Mouse (Mus musculus) limb, embryonic 12.5 days (tissue): ENCODE data around the gene Cp. TPM values are rescaled to one million over a fixed set of nuclear protein-coding genes. Genes with fewer than 3 reads are reported as not detected.
"Not testable (repeated sequence)": the region's sequence is repeated elsewhere in the genome, so short reads cannot be mapped to it uniquely, and the experiment has no call there.

Source experiments
- ATAC-seq: fragments of 200-750 bp; cut with Nextera tagmentation; 2 replicates; pipeline ENCODE4 v1.8.0; 2017; ENCODE audit warnings: low read depth, moderate TSS enrichment; ENCODE audit not compliant: insufficient number of reproducible peaks, insufficient read depth, low FRiP score, low TSS enrichment
- H3K27ac ChIP-seq: fragments of 300-500 bp; sonication (generic); 2 replicates; pipeline ENCODE4 v1.5.1; 2016; ENCODE audit warnings: mild to moderate bottlenecking, moderate library complexity
- H3K27me3 ChIP-seq: fragments of 300-500 bp; sonication (generic); 2 replicates; pipeline ENCODE4 v1.6.1; 2016; ENCODE audit warnings: mild to moderate bottlenecking, moderate library complexity
- H3K36me3 ChIP-seq: fragments of 300-500 bp; sonication (generic); 2 replicates; pipeline ENCODE4 v1.6.1; 2016; ENCODE audit warnings: mild to moderate bottlenecking, moderate library complexity
- H3K4me1 ChIP-seq: fragments of 300-500 bp; sonication (generic); replicated peaks from 2 replicates; pipeline ENCODE4 v1.6.1; 2016
- H3K4me2 ChIP-seq: fragments of 300-500 bp; sonication (generic); 2 replicates; pipeline ENCODE4 v1.6.1; 2016; ENCODE audit warnings: mild to moderate bottlenecking, moderate library complexity
- H3K4me3 ChIP-seq: fragments of 300-500 bp; sonication (generic); replicated peaks from 2 replicates; pipeline ENCODE4 v1.5.1; 2016; ENCODE audit warnings: mild to moderate bottlenecking
- H3K9ac ChIP-seq: fragments of 300-500 bp; sonication (generic); replicated peaks from 2 replicates; pipeline ENCODE4 v1.6.1; 2016; ENCODE audit warnings: mild to moderate bottlenecking, moderate library complexity
- H3K9me3 ChIP-seq: fragments of 300-500 bp; sonication (generic); 2 replicates; pipeline ENCODE4 v1.6.1; 2016; ENCODE audit warnings: mild to moderate bottlenecking, moderate library complexity
- WGBS: fragments of 180-500 bp; shearing (Covaris S2); methylation state at CpG from one replicate; pipeline ENCODE4 v1.1.7; 2016; 5-methylcytosine and 5-hydroxymethylcytosine counted together
- polyA plus RNA-seq: library from polyadenylated mRNA; unstranded; fragments of >200 nt; fragmentation: Nextera tagmentation; extraction: Ambion mirVana; gene quantifications from 2 replicates; pipeline ENCODE4 v1.2.1, GENCODE M21; 2016

Gene Cp
- polyA plus RNA-seq, 1 experiment from 2014 or later = 0.05 TPM

DNA sequence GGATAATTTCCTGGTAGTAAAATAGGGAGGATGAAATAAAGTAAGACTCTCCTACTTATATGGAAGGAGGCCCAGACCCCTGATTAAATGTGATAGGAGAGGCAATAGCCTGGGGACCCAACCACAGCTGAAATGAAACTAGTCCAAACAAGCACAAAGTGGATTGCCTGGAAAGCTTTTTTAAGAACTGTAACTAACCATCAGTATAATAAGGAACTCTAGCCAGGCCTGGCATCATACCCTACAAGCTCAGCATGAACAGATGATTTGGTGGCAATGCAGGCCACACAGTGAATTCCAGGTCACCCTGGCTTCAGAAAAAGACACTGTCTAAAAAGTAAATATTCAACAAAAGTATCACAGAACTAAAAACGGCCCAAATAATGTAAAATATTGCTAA is 48.8 kb downstream of the Cp start:
- Histone ChIP-seq H3K36me3 (peaks cover 13% of the 10 kb centered on the region; the same call in 1 of the 2 replicates), H3K4me3 (no peak overlapping the region), H3K4me1 (peaks cover 3% of the 10 kb centered on the region; the same call in 1 of the 2 replicates), H3K9ac (no peak overlapping the region), H3K27me3 (no peaks in the 10 kb centered on the region), H3K4me2 (no peak overlapping the region), H3K27ac (no peak overlapping the region), H3K9me3 (no peaks in the 10 kb centered on the region)
- ATAC-seq = no peak
- WGBS = 75% methylated on average over 1 of the region's 1 CpGs

DNA sequence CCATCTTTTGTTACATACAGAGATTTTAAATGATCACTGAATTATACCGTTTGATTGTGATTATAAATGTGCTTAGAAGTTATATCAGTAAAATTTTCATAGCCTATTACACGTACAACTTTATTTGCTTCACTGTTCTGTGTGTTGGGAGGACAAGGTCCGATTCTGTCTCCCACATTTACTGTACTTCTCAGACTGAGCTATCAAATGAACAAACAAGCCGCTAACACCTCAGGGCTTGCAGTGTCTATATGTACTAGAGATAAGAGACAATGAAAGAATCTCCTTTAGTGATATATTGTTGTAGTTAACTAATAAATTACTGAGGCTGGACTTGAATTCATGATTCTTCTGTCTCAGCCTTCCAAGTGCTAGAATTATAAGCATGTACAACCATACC is 50.4 kb downstream of the Cp start:
- WGBS = 84% methylated on average over 4 of the region's 4 CpGs
- no peaks in the 10 kb centered on the region for H3K9me3 ChIP-seq
- H3K27ac ChIP-seq = no peak overlapping the region
- no peak overlapping the region for H3K9ac ChIP-seq
- 0 out of 2 replicates have a peak, but pooled peaks cover 9% of the 10 kb centered on the region for H3K36me3 ChIP-seq
- no peak overlapping the region for H3K4me2 ChIP-seq
- H3K4me1 ChIP-seq = peaks cover 7% of the 10 kb centered on the region; the same call in 1 of the 2 replicates
- H3K4me3 ChIP-seq = no peak overlapping the region
- ATAC-seq = no peak
- no peaks in the 10 kb centered on the region for H3K27me3 ChIP-seq

DNA sequence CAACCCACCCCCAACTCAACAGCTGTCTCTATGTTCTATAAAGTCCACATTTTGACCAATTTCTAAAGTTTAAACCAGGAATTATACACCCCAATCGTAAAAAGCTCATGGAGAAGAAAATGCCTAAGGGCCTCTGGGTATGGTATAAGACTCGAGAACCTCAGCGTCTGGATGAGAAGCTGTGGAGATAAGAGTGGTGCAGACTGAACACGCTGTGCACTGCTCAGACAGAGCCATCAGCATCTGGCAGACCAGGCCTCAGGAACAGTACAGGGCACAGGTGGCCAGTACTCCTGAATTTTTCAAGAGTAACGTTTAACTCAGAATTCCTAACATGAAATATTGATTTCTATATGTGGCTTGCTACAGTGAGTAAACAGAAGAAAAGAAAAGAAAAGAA is 50.9 kb downstream of the Cp start:
- Histone ChIP-seq H3K4me3 (no peak overlapping the region), H3K4me1 (peaks cover 7% of the 10 kb centered on the region; the same call in 1 of the 2 replicates), H3K9ac (no peak overlapping the region), H3K36me3 (0 out of 2 replicates have a peak, but pooled peaks cover 8% of the 10 kb centered on the region), H3K27me3 (no peaks in the 10 kb centered on the region), H3K4me2 (no peak overlapping the region), H3K9me3 (no peaks in the 10 kb centered on the region), H3K27ac (no peak overlapping the region)
- ATAC-seq = no peak
- WGBS = 76% methylated on average over 5 of the region's 5 CpGs

DNA sequence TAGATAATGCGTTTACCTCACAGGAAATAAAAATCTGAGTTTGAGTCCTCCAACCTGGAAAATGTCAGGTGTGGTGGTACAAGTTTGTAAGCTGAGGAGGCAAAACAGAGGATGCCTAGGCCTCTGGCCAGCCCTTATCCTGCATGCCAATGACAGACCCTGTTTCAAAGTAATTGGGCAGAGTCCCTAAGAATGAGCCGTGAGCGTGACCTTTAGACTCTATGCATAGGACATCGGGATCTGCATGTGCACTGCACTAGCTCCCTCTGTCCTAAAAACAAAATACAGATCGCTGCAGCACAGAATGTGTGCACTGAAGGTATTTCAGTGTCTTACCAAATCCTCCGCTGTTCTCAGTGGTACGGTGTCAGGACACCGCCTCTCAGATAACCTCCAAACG is 53.6 kb downstream of the Cp start:
- Histone ChIP-seq H3K4me2 (0 out of 2 replicates have a peak overlapping the region, but pooled peaks have one; percentile 17), H3K4me1 (peaks cover 7% of the 10 kb centered on the region; the same call in 1 of the 2 replicates), H3K27ac (peak overlapping the region; percentile 85), H3K27me3 (no peaks in the 10 kb centered on the region), H3K9me3 (no peaks in the 10 kb centered on the region), H3K9ac (no peak overlapping the region), H3K36me3 (peaks cover 3% of the 10 kb centered on the region; the same call in 1 of the 2 replicates), H3K4me3 (no peak overlapping the region)
- no peak for ATAC-seq
- WGBS = 84% methylated on average over 9 of the region's 9 CpGs

DNA sequence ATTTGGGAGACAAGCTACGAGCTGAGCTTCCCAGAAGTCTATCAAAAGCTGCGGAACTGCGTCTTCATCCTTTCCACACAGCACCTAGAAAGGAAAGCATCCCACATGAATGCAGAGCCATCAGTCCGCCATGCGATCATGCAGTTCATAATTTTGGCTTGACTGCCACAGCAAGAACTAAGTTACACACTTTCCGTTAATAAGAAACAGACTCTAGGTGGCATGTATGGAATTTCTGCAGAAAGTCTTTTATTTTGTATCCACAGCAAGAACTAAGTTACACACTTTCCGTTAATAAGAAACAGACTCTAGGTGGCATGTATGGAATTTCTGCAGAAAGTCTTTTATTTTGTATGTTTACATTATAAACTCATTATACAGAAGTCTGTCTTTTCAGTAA is 54.1 kb downstream of the Cp start:
- not testable (repeated sequence) for H3K27me3 ChIP-seq, H3K36me3 ChIP-seq, H3K9me3 ChIP-seq, H3K4me3 ChIP-seq, H3K9ac ChIP-seq, H3K4me1 ChIP-seq, ATAC-seq
- H3K4me2 ChIP-seq = 0 out of 2 replicates have a peak overlapping the region, but pooled peaks have one; percentile 17
- peak overlapping the region; percentile 85 for H3K27ac ChIP-seq
- 47% methylated on average over 7 of the region's 7 CpGs for WGBS

DNA sequence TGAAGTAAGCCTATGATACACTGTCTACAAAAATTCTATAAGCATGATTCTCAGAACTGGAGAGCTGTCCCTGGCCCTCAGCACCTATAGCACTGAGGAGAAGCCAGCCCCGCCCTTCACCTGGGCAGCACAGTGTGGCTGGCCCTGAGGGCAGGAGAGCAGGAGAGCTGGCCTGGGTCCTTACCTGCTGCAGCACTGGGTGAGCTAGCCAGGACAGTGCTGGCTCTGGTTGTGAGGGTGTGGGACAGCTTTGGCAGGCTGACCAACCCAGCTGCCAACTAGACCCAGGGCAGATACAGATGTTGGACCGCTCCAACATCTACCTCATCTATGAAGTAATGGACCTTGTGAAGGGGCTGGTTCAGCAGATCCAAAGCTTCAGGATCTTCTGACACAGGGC is 57.6 kb downstream of the Cp start:
- ATAC-seq = no peak
- Histone ChIP-seq H3K9ac (no peak overlapping the region), H3K9me3 (no peaks in the 10 kb centered on the region), H3K27me3 (no peaks in the 10 kb centered on the region), H3K36me3 (peaks cover 15% of the 10 kb centered on the region), H3K4me2 (no peak overlapping the region), H3K27ac (no peak overlapping the region), H3K4me1 (peaks cover 7% of the 10 kb centered on the region; the same call in 1 of the 2 replicates), H3K4me3 (no peak overlapping the region)
- 96% methylated on average over 2 of the region's 2 CpGs for WGBS

DNA sequence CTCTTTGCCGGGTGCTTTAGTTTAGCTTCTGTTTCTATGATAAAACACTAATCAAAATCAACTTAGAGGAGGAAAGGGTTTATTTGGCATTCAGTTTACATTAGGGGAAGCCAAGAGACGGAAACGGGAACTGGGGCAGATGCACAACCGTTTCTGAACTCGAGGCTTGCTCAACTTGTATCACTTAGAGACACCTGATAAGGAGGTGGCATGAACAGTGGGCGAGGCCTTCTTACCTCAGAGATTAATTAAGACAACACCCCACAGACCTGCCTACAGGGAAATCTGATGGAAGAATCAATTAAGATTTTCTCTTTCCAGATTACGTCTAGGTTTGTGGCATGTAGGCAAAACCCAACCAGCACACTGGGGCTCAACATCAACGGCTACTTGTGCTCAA is 61.2 kb downstream of the Cp start:
- ATAC-seq = no peak
- H3K4me2 ChIP-seq = no peak overlapping the region

DNA sequence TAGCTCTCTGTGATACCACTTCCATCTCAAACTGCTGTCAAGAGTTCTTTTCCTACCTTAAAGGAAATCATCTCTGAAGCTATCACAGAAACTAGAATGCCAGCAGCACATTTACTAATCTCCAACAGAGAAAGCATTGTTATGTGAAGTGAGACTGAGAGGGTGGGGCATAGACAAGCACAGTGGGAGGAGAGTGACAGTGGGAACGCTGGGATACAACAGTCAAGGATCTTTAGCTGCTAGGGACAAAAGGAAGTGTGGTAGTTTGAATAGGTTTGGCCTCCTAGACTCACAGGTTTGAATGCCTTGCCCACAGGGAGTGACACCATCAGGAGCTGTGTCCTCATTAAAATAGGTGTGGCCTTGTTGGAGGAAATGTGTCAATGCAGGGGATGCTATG is 67.0 kb downstream of the Cp start:
- Histone ChIP-seq H3K4me2 (no peak overlapping the region), H3K27me3 (no peaks in the 10 kb centered on the region), H3K4me3 (no peak overlapping the region), H3K36me3 (peaks cover 47% of the 10 kb centered on the region), H3K27ac (no peak overlapping the region), H3K4me1 (no peaks in the 10 kb centered on the region), H3K9me3 (no peaks in the 10 kb centered on the region), H3K9ac (no peak overlapping the region)
- no peak for ATAC-seq
- WGBS = 74% methylated on average over 1 of the region's 1 CpGs

More for the DNA sequence above, 61.2 kb downstream of the Cp start:
- 89% methylated on average over 8 of the region's 8 CpGs for WGBS
- Histone ChIP-seq H3K27me3 (no peaks in the 10 kb centered on the region), H3K9ac (no peak overlapping the region), H3K4me1 (no peaks in the 10 kb centered on the region), H3K36me3 (peaks cover 31% of the 10 kb centered on the region), H3K27ac (no peak overlapping the region), H3K4me3 (no peak overlapping the region), H3K9me3 (no peaks in the 10 kb centered on the region)

DNA sequence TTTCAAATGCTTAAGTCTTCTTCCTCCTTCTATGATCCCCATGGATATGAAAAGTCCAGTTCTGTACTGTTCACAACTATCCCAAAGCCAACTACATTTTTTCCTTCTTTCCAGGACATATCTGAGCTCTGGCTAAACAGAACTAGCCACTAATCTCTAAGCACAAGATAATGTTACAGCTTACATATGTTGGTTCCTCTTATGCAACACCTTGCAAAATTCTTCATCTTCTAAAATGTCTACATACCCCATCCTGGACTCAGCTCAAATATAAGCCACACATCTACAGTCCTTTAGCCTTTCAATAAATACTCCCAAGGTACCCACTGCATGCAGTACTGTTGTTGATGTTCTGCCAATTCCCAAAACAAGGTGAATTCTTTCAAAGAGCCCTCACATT is 69.6 kb downstream of the Cp start:
- Histone ChIP-seq H3K4me2 (no peak overlapping the region), H3K9ac (no peak overlapping the region), H3K4me1 (no peaks in the 10 kb centered on the region), H3K4me3 (no peak overlapping the region), H3K36me3 (peaks cover 41% of the 10 kb centered on the region), H3K27me3 (no peaks in the 10 kb centered on the region), H3K27ac (no peak overlapping the region), H3K9me3 (no peaks in the 10 kb centered on the region)
- no peak for ATAC-seq

DNA sequence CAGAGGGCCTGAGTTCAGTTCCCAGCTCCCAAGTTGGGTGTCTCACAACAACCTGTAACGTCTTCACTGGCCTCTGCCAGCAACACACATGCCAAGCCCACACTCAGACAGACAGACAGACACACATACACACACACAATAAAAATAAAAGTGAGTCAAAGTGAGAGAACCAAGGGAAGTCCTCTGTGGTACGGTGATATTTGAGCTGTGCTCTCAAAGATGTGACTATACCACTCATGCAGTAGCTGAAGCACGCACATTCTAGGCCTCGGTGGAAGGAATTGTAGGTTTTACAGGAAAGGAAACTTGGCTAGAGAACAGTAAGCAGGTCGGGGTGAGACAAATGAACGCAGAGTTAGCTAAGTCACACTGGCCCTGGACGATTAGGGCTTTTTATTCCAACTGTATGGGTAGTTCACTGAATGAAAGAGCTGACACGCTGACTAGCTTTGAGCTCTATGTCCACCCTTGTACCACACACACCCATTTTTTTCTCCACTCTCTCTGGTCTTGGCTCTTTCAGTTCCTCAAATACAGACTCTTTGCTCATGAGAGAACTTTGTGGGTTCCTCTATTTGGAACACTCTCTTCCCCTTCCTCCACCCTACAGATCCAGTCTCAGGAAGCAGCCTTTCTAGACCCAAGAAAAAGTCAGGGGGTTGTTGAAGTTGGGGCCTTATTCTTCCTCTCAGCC is 70.3 kb downstream of the Cp start:
- no peak overlapping the region for H3K4me2 ChIP-seq
- no peak overlapping the region for H3K9ac ChIP-seq
- no peaks in the 10 kb centered on the region for H3K9me3 ChIP-seq
- H3K27me3 ChIP-seq = no peaks in the 10 kb centered on the region
- H3K27ac ChIP-seq = no peak overlapping the region
- ATAC-seq = no peak
- H3K36me3 ChIP-seq = peaks cover 39% of the 10 kb centered on the region
- no peak overlapping the region for H3K4me3 ChIP-seq
- no peaks in the 10 kb centered on the region for H3K4me1 ChIP-seq
- 90% methylated on average over 8 of the region's 8 CpGs for WGBS

DNA sequence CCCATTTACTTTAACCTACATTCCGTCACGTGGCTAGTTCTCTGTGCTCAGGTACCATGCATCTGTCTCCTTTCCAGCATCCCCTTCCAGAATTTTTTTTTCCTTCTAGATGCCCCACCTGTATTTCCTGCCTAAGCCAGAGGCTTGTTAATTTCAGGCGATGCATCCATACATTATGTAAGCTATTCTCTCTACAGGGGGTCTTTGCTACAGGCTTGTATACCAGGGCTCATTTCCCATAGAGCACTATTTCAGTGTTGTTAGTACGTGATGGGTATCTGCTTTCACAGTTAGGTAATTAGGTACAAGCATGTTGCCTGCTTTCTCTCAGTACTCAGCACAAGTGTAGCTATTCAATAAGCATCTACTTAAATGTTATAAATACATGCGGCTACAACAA is 70.9 kb downstream of the Cp start:
- 82% methylated on average over 5 of the region's 5 CpGs for WGBS
- no peak for ATAC-seq

DNA sequence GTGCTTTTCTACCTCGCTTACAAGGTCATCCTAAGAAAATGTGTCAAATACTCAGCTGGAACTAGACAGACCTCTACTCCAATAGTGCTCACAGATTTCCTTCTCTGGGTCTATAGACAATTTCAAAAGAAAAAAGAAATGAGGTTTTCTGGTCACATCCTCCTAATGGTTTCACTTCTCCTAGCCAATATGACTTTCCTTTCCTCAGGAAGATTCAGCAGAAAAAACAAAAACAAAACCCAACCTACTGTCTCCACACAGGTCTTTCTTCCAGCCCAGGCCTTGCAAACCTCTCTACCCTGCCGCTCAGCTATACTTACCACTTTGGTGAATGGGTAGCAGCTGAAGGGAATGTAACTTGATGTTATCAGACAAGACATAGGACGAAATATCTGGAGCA is 71.8 kb downstream of the Cp start:
- H3K4me2 ChIP-seq = no peak overlapping the region
- WGBS = 91% methylated on average over 3 of the region's 3 CpGs
- H3K36me3 ChIP-seq = peaks cover 26% of the 10 kb centered on the region
- H3K27me3 ChIP-seq = no peaks in the 10 kb centered on the region
- H3K9ac ChIP-seq = no peak overlapping the region
- ATAC-seq = no peak
- no peaks in the 10 kb centered on the region for H3K9me3 ChIP-seq
- no peak overlapping the region for H3K4me3 ChIP-seq
- H3K27ac ChIP-seq = no peak overlapping the region
- H3K4me1 ChIP-seq = 0 out of 2 replicates have a peak, but pooled peaks cover 1% of the 10 kb centered on the region

More for the DNA sequence above, 70.9 kb downstream of the Cp start:
- Histone ChIP-seq H3K4me1 (no peaks in the 10 kb centered on the region), H3K36me3 (peaks cover 33% of the 10 kb centered on the region), H3K4me3 (no peak overlapping the region), H3K4me2 (no peak overlapping the region), H3K27ac (no peak overlapping the region), H3K9ac (no peak overlapping the region), H3K27me3 (no peaks in the 10 kb centered on the region), H3K9me3 (no peaks in the 10 kb centered on the region)
